In genomic region chr11:97769704-97770103, GRCm38 (mm10) we compare ENCODE assay signal across 25 mouse cellular contexts. TPM values are rescaled to one million over a fixed set of nuclear protein-coding genes. Genes with fewer than 3 reads are reported as not detected.
DNase-seq lines count a peak whose midpoint lies in the region; ATAC-seq lines count a peak whose summit lies in the region.
"Had no signal": no experiment of that assay in that cellular context is flagged by ENCODE, and none has a peak within 500 bp of the region (broad histone marks: within the 10 kb centered on the region; RNA-seq: fewer than 3 reads in every experiment).

No protein-coding gene starts in this region.

- no peaks in the 10 kb centered on the region for H3K36me3 ChIP-seq in midbrain, embryonic 11.5 days (ENCODE audit: control insufficient read depth, insufficient read depth, low read length)
- no peaks in the 10 kb centered on the region for H3K36me3 ChIP-seq in midbrain, embryonic 16.5 days (ENCODE audit: control insufficient read depth, insufficient read depth, low read length)
- no peaks in the 10 kb centered on the region for H3K36me3 ChIP-seq in hindbrain, embryonic 14.5 days (replicated peaks; ENCODE audit: control insufficient read depth, insufficient read depth)
- H3K36me3 ChIP-seq: embryonic facial prominence, embryonic 13.5 days; heart, embryonic 15.5 days had no signal

- H3K9ac ChIP-seq in midbrain, embryonic 11.5 days (ENCODE audit: low read length), result no peak overlapping the region
- no peak overlapping the region for H3K9ac ChIP-seq in midbrain, embryonic 16.5 days (ENCODE audit: low read depth, low read length)
- no peak overlapping the region for H3K9ac ChIP-seq in hindbrain, embryonic 14.5 days
- H3K9ac ChIP-seq: embryonic facial prominence, embryonic 13.5 days; heart, embryonic 15.5 days had no signal

- ATAC-seq in midbrain, embryonic 11.5 days (ENCODE audit: low FRiP score), result no peak
- no peak for ATAC-seq in midbrain, embryonic 16.5 days
- ATAC-seq in hindbrain, embryonic 14.5 days (ENCODE audit: low FRiP score), result no peak
- ATAC-seq: CD4-positive, CD25-positive, alpha-beta regulatory T cell, adult 4 months; forebrain, embryonic 16.5 days; hindbrain, embryonic 16.5 days had no signal

- H3K27ac ChIP-seq in midbrain, embryonic 11.5 days (ENCODE audit: low read depth, low read length), result no peak overlapping the region
- no peak overlapping the region for H3K27ac ChIP-seq in midbrain, embryonic 16.5 days (ENCODE audit: low read length)
- H3K27ac ChIP-seq in hindbrain, embryonic 14.5 days, result no peak overlapping the region
- H3K27ac ChIP-seq: embryonic facial prominence, embryonic 13.5 days; heart, embryonic 15.5 days; limb, embryonic 10.5 days had no signal

- H3K4me2 ChIP-seq in midbrain, embryonic 11.5 days, result no peak overlapping the region
- H3K4me2 ChIP-seq in midbrain, embryonic 16.5 days (ENCODE audit: low read length), result no peak overlapping the region
- H3K4me2 ChIP-seq in hindbrain, embryonic 14.5 days (replicated peaks), result no peak overlapping the region
- H3K4me2 ChIP-seq: embryonic facial prominence, embryonic 13.5 days; heart, embryonic 15.5 days; liver, embryonic 11.5 days had no signal

- WGBS in midbrain, embryonic 11.5 days, result 56% methylated on average over 2 of the region's 2 CpGs
- WGBS in midbrain, embryonic 16.5 days, result 35% methylated on average over 2 of the region's 2 CpGs
- WGBS in hindbrain, embryonic 14.5 days, result 53% methylated on average over 2 of the region's 2 CpGs

- no peak overlapping the region for H3K4me3 ChIP-seq in midbrain, embryonic 11.5 days (ENCODE audit: low read depth, low read length)
- no peak overlapping the region for H3K4me3 ChIP-seq in midbrain, embryonic 16.5 days (ENCODE audit: low read depth, low read length)
- H3K4me3 ChIP-seq in hindbrain, embryonic 14.5 days (replicated peaks; ENCODE audit: low read length), result no peak overlapping the region
- H3K4me3 ChIP-seq: embryonic facial prominence, embryonic 13.5 days; heart, embryonic 15.5 days; limb, embryonic 10.5 days had no signal

- peaks cover 12% of the 10 kb centered on the region for H3K4me1 ChIP-seq in midbrain, embryonic 11.5 days (ENCODE audit: control insufficient read depth, insufficient read depth, low read length)
- peaks cover 10% of the 10 kb centered on the region for H3K4me1 ChIP-seq in midbrain, embryonic 16.5 days (ENCODE audit: control insufficient read depth, insufficient read depth, low read length)
- H3K4me1 ChIP-seq in hindbrain, embryonic 14.5 days (replicated peaks; ENCODE audit: control insufficient read depth, insufficient read depth, low read length), result peaks cover 10% of the 10 kb centered on the region

- no peaks in the 10 kb centered on the region for H3K27me3 ChIP-seq in midbrain, embryonic 11.5 days (ENCODE audit: control insufficient read depth, insufficient read depth, low read length)
- no peaks in the 10 kb centered on the region for H3K27me3 ChIP-seq in midbrain, embryonic 16.5 days (ENCODE audit: control insufficient read depth, insufficient read depth, low read depth, low read length)
- H3K27me3 ChIP-seq in hindbrain, embryonic 14.5 days (ENCODE audit: control insufficient read depth, insufficient read depth, low read length), result no peaks in the 10 kb centered on the region
- H3K27me3 ChIP-seq: embryonic facial prominence, embryonic 13.5 days; heart, embryonic 15.5 days had no signal

- DNase-seq in midbrain, embryonic 11.5 days (ENCODE audit: low spot score, missing footprints), result peak; percentile 49
- peak; percentile 46 for DNase-seq in R1 (ENCODE audit: low read depth, low spot score)
- DNase-seq in skeletal muscle tissue, adult 2 months (ENCODE audit: low read depth, low spot score), result peak; percentile 47
- DNase-seq in urinary bladder, postnatal 36 days (ENCODE audit: low spot score in 2 of 2), result peak; percentile 77 to 82
- no peak for DNase-seq in hindbrain, embryonic 14.5 days (ENCODE audit: low spot score)
- no peak for DNase-seq in right cerebral cortex, adult 18-20 months
- no peak for DNase-seq in frontal cortex, postnatal 14 days (ENCODE audit: low spot score in 2 of 2)
- DNase-seq: cerebellum, adult 9-11 months; gastrocnemius, postnatal 25 days; heart, postnatal 4 days; kidney, adult 2 months; kidney, postnatal 14 days; lung, adult 2 months; spleen, adult 18-20 months; thymus, adult 2 months had no signal

- H3K9me3 ChIP-seq in midbrain, embryonic 11.5 days (ENCODE audit: control insufficient read depth, low read length), result no peaks in the 10 kb centered on the region
- H3K9me3 ChIP-seq in midbrain, embryonic 16.5 days (replicated peaks; ENCODE audit: control insufficient read depth, low read length, poor library complexity, severe bottlenecking), result no peaks in the 10 kb centered on the region
- H3K9me3 ChIP-seq in hindbrain, embryonic 14.5 days (ENCODE audit: control insufficient read depth, low read length), result no peaks in the 10 kb centered on the region
- H3K9me3 ChIP-seq: embryonic facial prominence, embryonic 13.5 days; G1E; heart, embryonic 15.5 days; limb, embryonic 10.5 days had no signal

RNA-seq across cellular contexts. Expression of gene Cwc25, which starts 3.3 kb away (rescaled TPM):
- polyA plus RNA-seq in midbrain, embryonic 11.5 days (2014; fragmentation: Nextera tagmentation; extraction: Ambion mirVana), result 12.6 and 15.0 TPM in 2 replicates
- polyA plus RNA-seq in midbrain, embryonic 16.5 days (2015; fragmentation: Nextera tagmentation; extraction: Ambion mirVana), result 15.9 and 17.2 TPM in 2 replicates
- 8.1 and 11.2 TPM in 2 replicates for polyA plus RNA-seq in hindbrain, embryonic 14.5 days (2014; fragmentation: Nextera tagmentation; extraction: Ambion mirVana)

RNA-seq across cellular contexts. Expression of gene 1700001P01Rik, which starts 6.0 kb away (rescaled TPM):
- polyA plus RNA-seq in midbrain, embryonic 11.5 days (2014; fragmentation: Nextera tagmentation; extraction: Ambion mirVana), result 0.47 and 0.78 TPM in 2 replicates
- 0.74 TPM in 1 of 2 replicates, not detected in the other for polyA plus RNA-seq in midbrain, embryonic 16.5 days (2015; fragmentation: Nextera tagmentation; extraction: Ambion mirVana)
- 0.68 TPM in 1 of 2 replicates, not detected in the other for polyA plus RNA-seq in hindbrain, embryonic 14.5 days (2014; fragmentation: Nextera tagmentation; extraction: Ambion mirVana)
- polyA plus RNA-seq: CD4-positive, CD25-positive, alpha-beta regulatory T cell, adult 4 months; kidney, adult 2 months; liver, embryonic 11.5 days; midbrain, postnatal 0 days had no signal

RNA-seq across cellular contexts. Expression of gene Rpl23, which starts 12.5 kb away (rescaled TPM):
- 441 and 443 TPM in 2 replicates for polyA plus RNA-seq in midbrain, embryonic 11.5 days (2014; fragmentation: Nextera tagmentation; extraction: Ambion mirVana)
- polyA plus RNA-seq in midbrain, embryonic 16.5 days (2015; fragmentation: Nextera tagmentation; extraction: Ambion mirVana), result 267 and 286 TPM in 2 replicates
- polyA plus RNA-seq in hindbrain, embryonic 14.5 days (2014; fragmentation: Nextera tagmentation; extraction: Ambion mirVana), result 324 and 419 TPM in 2 replicates

RNA-seq across cellular contexts. Expression of gene Pip4k2b, which starts 25.2 kb away (rescaled TPM):
- polyA plus RNA-seq in midbrain, embryonic 11.5 days (2014; fragmentation: Nextera tagmentation; extraction: Ambion mirVana), result 2.4 TPM in 2 replicates
- polyA plus RNA-seq in midbrain, embryonic 16.5 days (2015; fragmentation: Nextera tagmentation; extraction: Ambion mirVana), result 5.0 and 5.1 TPM in 2 replicates
- 5.2 and 5.9 TPM in 2 replicates for polyA plus RNA-seq in hindbrain, embryonic 14.5 days (2014; fragmentation: Nextera tagmentation; extraction: Ambion mirVana)

RNA-seq across cellular contexts. Expression of gene Lasp1, which starts 29.1 kb away (rescaled TPM):
- polyA plus RNA-seq in midbrain, embryonic 11.5 days (2014; fragmentation: Nextera tagmentation; extraction: Ambion mirVana), result 52.6 and 59.2 TPM in 2 replicates
- 194 and 202 TPM in 2 replicates for polyA plus RNA-seq in midbrain, embryonic 16.5 days (2015; fragmentation: Nextera tagmentation; extraction: Ambion mirVana)
- 110 and 126 TPM in 2 replicates for polyA plus RNA-seq in hindbrain, embryonic 14.5 days (2014; fragmentation: Nextera tagmentation; extraction: Ambion mirVana)

Comparison
In these comparisons a context has a peak if more than half of its experiments do, and no peak if none do; other contexts are left out.
1. DNase-seq: peak in midbrain, embryonic 11.5 days (single experiment), R1 (single experiment), skeletal muscle tissue, adult 2 months (single experiment) and urinary bladder, postnatal 36 days (2 of 2); none in hindbrain, embryonic 14.5 days (single experiment), right cerebral cortex, adult 18-20 months (single experiment) and frontal cortex, postnatal 14 days (0 of 2).